Mouse (Mus musculus): ENCODE measurements around the gene Stk25.

GRCm38 (mm10) chr1:93618059-93618748 lies 40.3 kb downstream of the Stk25 start:
- TF ChIP-seq CTCF (IDR thresholded peaks at IDR 0.05), result no peak
- TF ChIP-seq EP300 (IDR thresholded peaks at IDR 0.05), result no peak
